Mouse (Mus musculus) thymus, postnatal 25 days (tissue): Measurements from ENCODE around the gene Usp25.

Source experiments
- DNase-seq: peaks from one replicate; pipeline ENCODE4 v3.0.0; 2022

The Usp25 gene

GRCm38 (mm10) chr16:77150884-77151283, 137.4 kb downstream of the Usp25 start:
- DNase-seq: no peak

DNA sequence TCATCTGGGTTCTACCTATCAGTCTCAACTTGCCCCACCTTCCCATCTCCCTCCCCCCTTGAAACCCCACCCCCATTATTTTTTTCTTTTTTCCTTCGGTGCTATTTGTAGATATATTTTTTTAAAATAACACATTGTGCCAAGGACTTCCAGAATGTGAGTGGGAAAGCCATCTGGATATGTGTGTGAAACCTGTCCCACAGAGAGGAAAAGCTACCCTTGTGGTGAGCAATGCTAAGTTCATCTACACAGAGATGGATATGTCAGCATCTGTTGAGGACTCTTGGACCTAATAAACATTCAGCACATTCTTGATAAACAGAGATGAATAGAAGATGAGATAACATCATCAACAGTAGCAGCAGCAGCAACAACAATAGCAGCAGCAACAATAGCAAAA, 138.8 kb downstream of the Usp25 start:
- no peak for DNase-seq

DNA sequence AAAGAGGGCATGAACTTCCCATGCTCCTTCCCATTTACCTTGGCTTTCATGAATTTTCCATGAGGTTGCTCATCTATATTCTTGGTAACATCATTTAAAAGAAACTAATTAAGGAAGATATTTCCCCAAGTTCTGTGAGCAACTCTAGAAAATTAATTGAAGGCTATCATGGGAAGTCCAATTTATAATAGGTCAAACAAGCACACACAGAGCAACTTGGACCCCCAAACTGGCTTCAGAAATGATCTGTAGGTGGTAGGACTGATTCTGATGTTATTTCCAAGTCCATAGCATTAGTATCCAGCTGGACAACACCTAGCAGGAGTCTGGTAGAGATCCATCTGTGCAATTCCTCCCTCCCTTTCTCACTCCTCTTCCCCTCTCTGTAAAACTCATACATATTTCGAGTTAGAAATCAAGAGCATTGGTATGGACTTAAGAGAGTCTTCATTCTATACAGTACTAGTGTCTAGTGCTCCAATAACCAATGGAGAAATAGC, 139.8 kb downstream of the Usp25 start:
- DNase-seq: no peak

- DNase-seq: no peak
These were observed 140.3 kb downstream of the Usp25 start for GRCm38 (mm10) chr16:77153815-77154214.

GRCm38 (mm10) chr16:77154831-77155230, 141.3 kb downstream of the Usp25 start:
- no peak for DNase-seq
